Mouse (Mus musculus): ENCODE measurements around the gene Fus.

DNA sequence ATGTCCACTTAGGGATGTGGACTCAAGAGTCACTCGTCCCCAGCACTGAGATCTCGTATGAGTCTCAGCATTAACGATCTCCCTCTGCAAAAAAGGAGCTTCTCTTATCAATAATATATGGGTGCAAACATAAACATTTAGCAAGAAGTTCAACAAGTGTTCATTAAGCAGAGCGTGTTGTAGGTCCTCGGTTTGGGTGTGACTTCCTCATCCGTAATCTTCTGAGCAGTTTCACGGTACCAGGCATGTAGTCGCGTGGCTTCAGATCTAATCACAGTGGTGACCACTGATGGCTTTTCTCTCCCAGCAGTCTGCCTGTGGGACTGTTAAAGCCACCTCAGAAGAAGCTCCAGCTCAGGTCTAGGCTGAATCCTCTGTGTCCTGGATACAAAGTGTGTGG, 57.1 kb downstream of the Fus start:
- TF ChIP-seq CTCF (IDR thresholded peaks at IDR 0.05; ENCODE audit: low read depth) (no peak), EP300 (IDR thresholded peaks at IDR 0.05; ENCODE audit: low read depth) (no peak)

Data from liver, postnatal 0 days (tissue).